Mouse (Mus musculus): ENCODE data around the gene Zcchc24. TPM values are rescaled to one million over a fixed set of nuclear protein-coding genes. Genes with fewer than 3 reads are reported as not detected.

The Zcchc24 gene
- polyA plus RNA-seq, 1 experiment from 2014 or later: 47.3 TPM

- H3K9ac ChIP-seq: no peak overlapping the region
- ATAC-seq (ENCODE audit: insufficient number of reproducible peaks, insufficient read depth, low FRiP score, low TSS enrichment): no peak
- H3K27me3 ChIP-seq: no peaks in the 10 kb centered on the region
- H3K4me2 ChIP-seq (replicated peaks): no peak overlapping the region
- no peaks in the 10 kb centered on the region for H3K36me3 ChIP-seq
- H3K4me1 ChIP-seq: no peaks in the 10 kb centered on the region
- no peak overlapping the region for H3K27ac ChIP-seq
- 68% methylated on average over 7 of the region's 7 CpGs for WGBS
- no peak overlapping the region for H3K4me3 ChIP-seq
- no peaks in the 10 kb centered on the region for H3K9me3 ChIP-seq
Measured at GRCm38 (mm10) chr14:25686216-25686945, 82.5 kb downstream of the Zcchc24 start.

DNA sequence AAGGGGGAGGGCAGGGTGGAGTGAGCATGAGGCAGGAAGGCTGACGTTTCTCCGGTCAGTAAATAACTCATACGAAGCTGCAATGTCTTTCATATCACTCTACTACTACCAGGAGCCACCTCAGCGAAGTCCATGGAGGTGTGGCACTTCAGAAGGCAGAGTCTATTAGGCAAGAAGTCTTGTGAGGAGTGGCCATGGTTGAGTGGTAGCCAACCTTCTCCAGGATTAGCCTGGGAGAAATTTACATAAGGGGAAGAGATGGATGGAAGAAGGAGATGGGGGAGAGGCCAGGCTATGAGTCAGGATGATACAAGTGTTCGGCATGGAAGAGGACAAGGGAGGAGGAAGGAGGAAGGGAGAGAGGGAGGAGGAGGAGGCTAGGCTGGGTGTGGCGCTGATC, 86.8 kb downstream of the Zcchc24 start:
- Histone ChIP-seq H3K4me3 (no peak overlapping the region), H3K9ac (no peak overlapping the region), H3K27me3 (no peaks in the 10 kb centered on the region), H3K4me1 (no peaks in the 10 kb centered on the region), H3K4me2 (replicated peaks) (no peak overlapping the region), H3K36me3 (no peaks in the 10 kb centered on the region), H3K27ac (no peak overlapping the region), H3K9me3 (no peaks in the 10 kb centered on the region)
- no peak for ATAC-seq (ENCODE audit: insufficient number of reproducible peaks, insufficient read depth, low FRiP score, low TSS enrichment)
- WGBS: 74% methylated on average over 6 of the region's 6 CpGs

GRCm38 (mm10) chr14:25679625-25680024, 89.2 kb downstream of the Zcchc24 start:
- ATAC-seq (ENCODE audit: insufficient number of reproducible peaks, insufficient read depth, low FRiP score, low TSS enrichment): no peak
- Histone ChIP-seq H3K4me3 (no peak overlapping the region), H3K9ac (no peak overlapping the region), H3K27ac (no peak overlapping the region), H3K4me2 (replicated peaks) (no peak overlapping the region), H3K9me3 (no peaks in the 10 kb centered on the region), H3K36me3 (no peaks in the 10 kb centered on the region), H3K4me1 (no peaks in the 10 kb centered on the region), H3K27me3 (no peaks in the 10 kb centered on the region)
- WGBS: 54% methylated on average over 7 of the region's 7 CpGs

DNA sequence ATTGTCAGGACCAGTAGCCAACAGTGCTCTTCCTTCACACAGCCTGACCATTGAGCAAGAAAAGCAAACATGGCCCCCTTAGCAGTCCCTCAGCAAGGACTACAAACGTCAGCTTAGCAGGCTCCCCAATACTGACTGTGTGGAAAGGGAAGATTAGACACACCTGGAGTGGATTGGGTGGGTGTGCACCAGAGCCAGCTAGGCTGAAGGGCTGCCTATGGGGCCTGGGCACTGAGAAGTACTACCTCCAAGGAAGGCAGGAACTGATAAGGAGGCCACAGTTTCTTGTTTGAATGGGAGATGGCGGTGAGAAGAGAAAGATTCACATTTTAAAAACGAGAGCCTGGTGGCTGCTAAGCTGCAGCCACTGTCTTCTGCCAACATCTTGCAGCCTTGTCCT, 101.3 kb downstream of the Zcchc24 start:
- 75% methylated on average over 3 of the region's 3 CpGs for WGBS
- ATAC-seq (ENCODE audit: insufficient number of reproducible peaks, insufficient read depth, low FRiP score, low TSS enrichment): no peak
- H3K27me3 ChIP-seq: no peaks in the 10 kb centered on the region
- H3K4me3 ChIP-seq: no peak overlapping the region
- H3K36me3 ChIP-seq: peaks cover 34% of the 10 kb centered on the region
- H3K27ac ChIP-seq: no peak overlapping the region
- no peak overlapping the region for H3K4me2 ChIP-seq (replicated peaks)
- H3K4me1 ChIP-seq: no peaks in the 10 kb centered on the region
- no peaks in the 10 kb centered on the region for H3K9me3 ChIP-seq
- H3K9ac ChIP-seq: no peak overlapping the region

DNA sequence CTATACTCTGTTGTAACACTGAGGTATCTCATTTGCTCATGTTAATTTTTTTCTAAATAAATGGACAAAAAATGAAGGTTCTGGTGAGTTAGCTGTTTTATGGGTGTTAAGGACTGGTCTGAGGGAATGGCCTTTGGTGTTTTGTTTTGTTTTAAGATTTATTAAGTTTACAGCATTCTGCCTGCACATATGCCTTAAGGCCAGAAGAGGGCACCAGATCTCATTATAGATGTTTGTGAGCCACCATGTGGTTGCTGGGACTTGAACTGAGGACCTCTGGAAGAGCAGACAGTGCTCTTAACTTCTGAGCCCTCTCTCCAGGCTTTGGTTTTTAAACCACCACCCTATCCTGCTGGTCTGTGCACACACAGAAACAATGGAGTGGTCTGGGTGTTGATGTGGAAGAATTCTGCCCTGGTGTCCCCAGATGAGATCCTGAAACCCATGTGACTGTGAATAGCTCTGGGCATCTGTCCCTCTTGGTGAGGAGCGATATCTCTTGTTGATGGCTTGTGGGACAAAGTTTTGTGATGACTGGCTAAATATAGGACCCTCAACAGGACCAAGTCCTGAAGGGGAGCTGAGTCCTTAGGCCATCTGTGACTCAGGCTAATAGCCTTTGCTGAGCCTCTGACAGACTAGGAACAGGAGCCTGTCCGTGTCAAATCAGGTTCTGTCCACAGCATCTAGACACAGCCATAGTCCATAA, 102.0 kb downstream of the Zcchc24 start:
- Histone ChIP-seq H3K4me1 (no peaks in the 10 kb centered on the region), H3K36me3 (peaks cover 42% of the 10 kb centered on the region), H3K9ac (no peak overlapping the region), H3K27me3 (no peaks in the 10 kb centered on the region), H3K4me2 (replicated peaks) (no peak overlapping the region), H3K27ac (no peak overlapping the region), H3K9me3 (no peaks in the 10 kb centered on the region), H3K4me3 (no peak overlapping the region)
- WGBS: 92% methylated on average over 2 of the region's 2 CpGs
- no peak for ATAC-seq (ENCODE audit: insufficient number of reproducible peaks, insufficient read depth, low FRiP score, low TSS enrichment)

DNA sequence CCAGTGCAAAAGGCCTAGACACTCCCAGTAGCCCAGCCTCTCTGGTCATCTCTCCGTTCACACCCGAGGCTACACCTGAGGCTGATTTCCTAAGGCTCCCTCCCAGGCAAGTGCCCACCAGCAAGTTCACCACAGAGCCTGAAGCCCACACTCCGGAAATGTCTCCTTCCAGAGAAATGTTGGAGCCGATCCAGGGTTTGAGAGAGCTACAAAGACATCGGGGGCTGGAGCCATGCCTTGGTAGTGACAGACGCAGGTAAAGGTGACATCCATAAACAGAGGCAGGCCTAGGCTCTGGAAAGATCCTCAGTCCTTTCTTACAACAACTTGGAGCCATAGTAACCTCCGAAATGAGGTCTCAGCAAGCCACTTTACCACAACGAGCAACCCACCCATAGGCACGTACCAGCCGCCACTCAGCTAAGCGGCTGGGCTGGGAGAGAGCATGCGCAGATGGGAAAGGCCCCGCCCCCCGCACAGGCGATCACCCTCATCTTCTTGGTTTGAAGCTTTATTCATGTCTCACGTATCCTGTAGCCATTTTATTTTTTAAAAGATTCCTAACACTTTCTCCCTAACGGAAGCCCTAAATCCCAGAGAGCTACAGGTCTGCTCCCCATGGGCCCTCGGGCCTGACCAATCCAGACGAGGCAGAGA, 103.4 kb downstream of the Zcchc24 start:
- peaks cover 56% of the 10 kb centered on the region for H3K36me3 ChIP-seq

GRCm38 (mm10) chr14:25664310-25664695, 104.5 kb downstream of the Zcchc24 start:
- no peak overlapping the region for H3K27ac ChIP-seq
- no peak for ATAC-seq (ENCODE audit: insufficient number of reproducible peaks, insufficient read depth, low FRiP score, low TSS enrichment)
- 82% methylated on average over 7 of the region's 7 CpGs for WGBS

More for the DNA sequence above, 103.4 kb downstream of the Zcchc24 start:
- H3K4me1 ChIP-seq: no peaks in the 10 kb centered on the region
- H3K27me3 ChIP-seq: no peaks in the 10 kb centered on the region
- H3K4me2 ChIP-seq (replicated peaks): no peak overlapping the region
- 78% methylated on average over 19 of the region's 19 CpGs for WGBS
- H3K27ac ChIP-seq: 0 out of 2 replicates have a peak overlapping the region, but pooled peaks have one; percentile 19
- no peak overlapping the region for H3K9ac ChIP-seq
- no peaks in the 10 kb centered on the region for H3K9me3 ChIP-seq
- H3K4me3 ChIP-seq: no peak overlapping the region
- ATAC-seq (ENCODE audit: insufficient number of reproducible peaks, insufficient read depth, low FRiP score, low TSS enrichment): no peak

GRCm38 (mm10) chr14:25663649-25664309, 105.1 kb downstream of the Zcchc24 start:
- Histone ChIP-seq H3K4me1 (no peaks in the 10 kb centered on the region), H3K36me3 (peaks cover 72% of the 10 kb centered on the region), H3K27ac (no peak overlapping the region), H3K27me3 (no peaks in the 10 kb centered on the region), H3K9ac (no peak overlapping the region), H3K4me2 (replicated peaks) (no peak overlapping the region), H3K4me3 (no peak overlapping the region), H3K9me3 (no peaks in the 10 kb centered on the region)
- WGBS: 74% methylated on average over 7 of the region's 7 CpGs
- ATAC-seq (ENCODE audit: insufficient number of reproducible peaks, insufficient read depth, low FRiP score, low TSS enrichment): no peak

More at GRCm38 (mm10) chr14:25664310-25664695, 104.5 kb downstream of the Zcchc24 start:
- H3K9ac ChIP-seq: no peak overlapping the region
- no peaks in the 10 kb centered on the region for H3K4me1 ChIP-seq
- peaks cover 67% of the 10 kb centered on the region for H3K36me3 ChIP-seq
- H3K4me2 ChIP-seq (replicated peaks): no peak overlapping the region
- H3K27me3 ChIP-seq: no peaks in the 10 kb centered on the region
- H3K4me3 ChIP-seq: no peak overlapping the region
- no peaks in the 10 kb centered on the region for H3K9me3 ChIP-seq

Other genes starting within 250 kb of the Zcchc24 start
- 27.6 and 30.3 TPM in 2 replicates for gene Ppif, start 74.9 kb downstream of the Zcchc24 start, polyA plus RNA-seq (2016; fragmentation: Nextera tagmentation; extraction: Ambion mirVana)
- gene Anxa11, start 73.1 kb upstream of the Zcchc24 start, polyA plus RNA-seq (2016; fragmentation: Nextera tagmentation; extraction: Ambion mirVana): 9.8 and 14.4 TPM in 2 replicates
- gene Plac9a, start 134.1 kb upstream of the Zcchc24 start, polyA plus RNA-seq (2016; fragmentation: Nextera tagmentation; extraction: Ambion mirVana): 0.24 TPM in 1 of 2 replicates, not detected in the other
- gene Tmem254a, start 158.6 kb upstream of the Zcchc24 start, polyA plus RNA-seq (2016; fragmentation: Nextera tagmentation; extraction: Ambion mirVana): 2.9 and 3.7 TPM in 2 replicates
- gene Cphx1, start 169.3 kb upstream of the Zcchc24 start, polyA plus RNA-seq (2016; fragmentation: Nextera tagmentation; extraction: Ambion mirVana): not detected in 2 replicates
- gene Duxbl1, start 209.5 kb upstream of the Zcchc24 start, polyA plus RNA-seq (2016; fragmentation: Nextera tagmentation; extraction: Ambion mirVana): 3.5 and 3.9 TPM in 2 replicates